Mouse (Mus musculus): Measurements from ENCODE around the gene Rassf3.

The Rassf3 gene

DNA sequence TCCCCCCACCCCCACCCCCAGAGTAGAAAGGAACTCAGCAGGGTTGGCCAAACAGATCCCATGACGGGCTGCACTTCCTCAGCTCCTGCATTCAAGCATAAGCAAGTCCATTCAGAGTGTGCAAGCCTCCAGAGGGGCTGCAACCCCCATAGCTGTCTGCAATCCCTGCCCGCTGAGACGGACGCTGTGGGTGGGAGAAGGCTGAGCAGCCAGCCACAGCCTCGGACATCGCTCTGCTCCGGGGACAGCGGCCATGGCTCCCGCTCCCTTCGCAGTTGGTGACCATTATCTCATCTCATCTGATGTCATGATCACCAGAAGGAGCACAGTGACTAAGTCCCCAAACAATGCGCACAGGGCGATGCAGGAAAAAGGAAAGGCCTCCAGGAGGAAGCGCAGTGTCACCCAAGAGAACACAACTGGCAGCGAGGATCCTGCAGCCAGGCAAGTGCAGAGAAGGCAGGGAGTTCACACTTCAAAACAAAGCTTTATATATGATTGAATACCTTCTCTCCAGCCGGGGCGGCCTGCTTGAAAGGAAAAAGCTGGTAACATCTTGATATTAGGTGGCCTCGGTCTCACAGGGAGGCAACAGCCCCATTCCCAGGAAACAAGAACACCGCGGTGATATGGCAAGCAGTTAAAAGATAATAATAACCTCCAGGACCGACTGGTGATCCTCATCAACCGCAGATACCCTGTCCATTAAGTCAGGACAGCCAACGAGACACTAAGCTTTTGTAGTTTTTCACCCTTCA is 14.6 kb downstream of the Rassf3 start:
- DNase-seq (ENCODE audit: low read depth): no peak

DNA sequence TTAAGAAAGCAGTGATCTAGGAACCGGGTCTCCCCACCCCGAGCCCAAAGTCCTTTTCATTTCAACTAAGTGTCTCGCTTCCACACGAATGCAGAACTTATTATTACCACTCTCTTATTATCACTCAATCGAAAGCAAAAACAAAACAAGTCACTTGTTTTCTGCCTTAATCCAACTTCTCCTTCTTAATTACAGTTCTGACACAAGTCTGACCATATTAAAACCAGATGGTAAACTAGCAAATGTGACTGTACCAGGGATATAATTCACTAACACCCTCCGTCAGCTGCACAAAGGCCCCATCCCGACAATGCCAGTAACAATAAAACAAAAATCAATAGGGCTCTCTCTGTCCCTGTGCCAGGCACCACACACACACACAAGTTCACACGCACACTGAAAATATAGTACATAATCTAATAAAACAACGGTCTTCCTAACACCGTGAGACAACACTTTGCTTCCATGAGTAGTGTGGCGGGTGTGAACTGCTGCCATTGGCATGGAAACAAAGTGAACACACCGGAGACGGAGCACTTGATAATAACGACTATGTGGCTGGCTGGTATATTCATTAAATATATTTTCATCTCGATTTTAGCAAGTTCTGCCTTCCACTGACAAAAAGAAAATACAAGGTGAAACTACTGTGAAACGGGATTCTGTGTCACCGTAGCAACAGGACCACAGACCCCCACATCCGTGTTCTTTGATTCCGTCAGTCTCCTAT is 16.9 kb downstream of the Rassf3 start:
- no peak for DNase-seq (ENCODE audit: low read depth)

DNA sequence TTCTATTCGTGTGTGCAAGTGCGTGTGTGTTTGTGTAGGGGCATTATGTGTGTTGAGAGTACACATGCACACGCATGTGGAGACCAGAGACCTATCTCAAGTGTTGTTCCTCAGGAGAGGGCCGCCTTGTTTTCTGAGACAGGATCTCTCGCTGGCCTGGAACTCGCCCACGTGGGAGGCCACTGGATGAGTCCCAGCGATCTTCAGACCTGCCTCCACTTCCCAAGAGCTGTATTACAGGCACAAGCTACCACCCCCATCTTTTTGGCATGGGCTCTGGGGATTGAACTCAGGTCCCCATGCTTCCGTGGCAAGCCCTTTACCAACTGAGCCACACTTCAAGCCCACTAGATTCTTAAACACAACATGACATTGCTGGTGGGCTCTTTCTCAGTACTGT is 17.7 kb downstream of the Rassf3 start:
- DNase-seq (ENCODE audit: low read depth): no peak

DNA sequence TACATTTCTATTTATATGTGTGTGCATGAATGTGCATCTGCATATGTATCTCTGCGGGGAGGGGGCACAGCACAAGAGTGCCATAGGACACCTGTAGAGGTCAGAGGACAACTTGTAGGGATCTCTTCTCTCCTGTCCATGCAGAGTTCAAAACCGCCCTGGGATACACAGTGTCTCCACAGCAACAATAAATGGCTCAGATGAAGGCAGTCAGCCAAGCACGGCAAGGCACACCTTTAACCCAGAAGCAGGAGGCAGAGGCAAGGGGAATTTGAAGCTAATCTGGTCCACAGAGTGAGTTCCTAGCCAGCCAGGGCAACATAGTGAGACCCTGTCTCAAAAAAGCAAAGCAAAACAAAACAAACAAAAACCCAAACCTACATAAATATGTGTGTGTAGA is 18.8 kb downstream of the Rassf3 start:
- no peak for DNase-seq (ENCODE audit: low read depth)

DNA sequence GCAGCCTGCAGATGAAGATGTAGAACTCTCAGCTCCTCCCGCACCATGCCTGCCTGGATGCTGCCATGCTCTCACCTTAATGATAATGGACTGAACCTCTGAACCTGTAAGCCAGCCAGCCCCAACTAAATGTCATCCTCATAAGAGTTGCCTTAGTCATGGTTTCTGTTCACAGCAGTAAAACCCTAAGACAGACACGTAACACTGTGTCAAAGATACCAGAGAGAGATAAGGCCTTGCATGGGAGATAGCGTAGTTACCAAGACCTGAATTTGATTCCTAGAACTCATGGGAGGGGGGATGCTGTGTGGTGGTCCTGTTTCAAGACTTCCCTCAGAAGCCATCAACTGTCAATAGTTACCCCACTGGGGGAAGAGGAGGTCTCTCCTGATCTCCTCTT is 20.6 kb downstream of the Rassf3 start:
- DNase-seq (ENCODE audit: low read depth): no peak

DNA sequence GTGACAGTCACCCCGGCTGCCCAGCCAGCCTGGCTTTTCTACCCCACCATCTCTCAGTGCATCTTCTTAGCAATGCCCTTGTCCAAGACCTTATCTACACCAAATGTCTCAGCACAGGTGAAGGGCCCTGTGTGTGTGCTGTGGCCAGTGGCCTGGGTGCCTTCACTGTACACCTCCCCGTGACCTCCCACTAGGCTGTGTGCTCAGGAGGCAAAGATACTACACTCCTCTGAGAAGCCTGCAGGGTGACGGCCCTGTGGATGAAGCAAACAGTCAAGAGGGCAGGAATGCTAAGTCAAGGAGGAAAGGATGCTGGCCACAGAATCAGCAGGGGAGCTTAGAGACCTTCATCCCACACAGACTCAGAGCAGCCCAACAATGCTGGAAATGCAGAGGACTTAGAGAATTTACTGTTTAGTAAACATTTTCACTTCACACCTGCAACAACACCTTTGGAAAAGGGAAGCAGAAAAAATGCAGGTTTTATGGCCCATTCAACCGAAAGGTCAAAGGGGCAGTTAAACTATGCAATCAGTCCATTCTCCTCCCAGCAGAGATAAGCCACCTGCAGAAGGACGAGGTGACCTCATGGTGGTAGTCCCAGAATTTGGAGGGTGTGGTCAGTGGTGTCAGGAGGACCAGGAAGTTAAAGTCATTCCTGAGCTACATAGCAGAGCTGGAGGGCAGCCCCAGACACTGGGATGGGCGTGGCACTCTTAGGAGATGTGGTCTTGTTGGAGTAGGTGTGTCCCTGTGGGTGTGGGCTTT is 21.3 kb downstream of the Rassf3 start:
- no peak for DNase-seq (ENCODE audit: low read depth)

DNA sequence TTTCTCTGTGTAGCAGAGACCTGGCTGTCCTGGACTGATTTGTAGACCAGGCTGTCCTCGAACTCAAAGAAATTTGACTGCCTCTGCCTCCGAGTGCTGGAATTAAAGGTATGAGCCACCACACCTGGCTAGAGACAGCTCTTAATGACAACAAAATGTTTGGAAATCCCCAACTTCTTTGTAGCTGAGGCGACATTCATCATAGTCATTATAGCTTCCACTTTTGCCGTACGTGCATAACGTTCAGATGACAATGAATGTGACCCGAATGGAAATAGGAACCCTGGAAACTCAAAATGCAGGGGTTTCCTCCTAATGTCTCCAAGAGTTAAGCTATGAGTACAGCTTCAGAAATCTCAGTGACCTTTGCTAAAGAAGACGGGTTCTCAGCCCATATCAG is 22.1 kb downstream of the Rassf3 start:
- no peak for DNase-seq (ENCODE audit: low read depth)

DNA sequence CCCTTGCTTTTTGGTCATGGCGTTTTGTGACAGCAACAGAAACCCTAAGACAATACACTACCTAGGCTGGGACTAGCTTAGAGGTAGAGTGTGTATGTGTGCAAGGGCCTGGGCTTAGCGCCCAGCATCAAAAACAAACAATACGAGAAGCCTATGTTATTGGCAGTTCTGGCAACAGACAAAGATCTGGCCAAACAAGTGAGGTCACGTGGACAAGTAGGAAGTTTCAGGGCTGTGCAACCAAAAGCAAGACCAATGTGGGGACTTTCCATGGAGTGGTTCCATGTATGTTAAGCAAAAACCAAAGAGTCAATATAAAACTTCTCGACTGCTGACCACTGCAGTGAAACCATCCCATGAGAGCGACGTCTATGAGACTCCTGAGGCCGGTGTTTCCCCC is 30.3 kb downstream of the Rassf3 start:
- no peak for DNase-seq (ENCODE audit: low read depth)

DNA sequence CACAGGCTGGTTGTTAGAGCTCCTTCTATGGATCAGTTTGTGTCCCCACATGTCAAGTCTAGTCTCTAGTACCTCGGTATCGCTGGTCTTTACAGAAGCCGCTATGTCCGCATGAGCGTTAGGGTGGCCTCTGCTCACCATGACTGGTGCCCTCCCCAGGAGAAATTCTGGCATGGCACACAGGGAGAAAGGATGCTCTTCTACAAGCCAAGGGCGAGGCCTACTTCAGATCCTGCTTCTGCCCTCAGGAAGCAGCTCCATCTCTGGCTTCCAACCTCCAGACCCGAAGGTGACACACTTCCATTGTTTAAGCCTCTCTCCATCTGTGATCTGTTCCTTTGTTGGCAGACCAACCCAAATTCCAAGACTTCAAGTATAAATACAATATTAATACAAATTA is 31.9 kb downstream of the Rassf3 start:
- DNase-seq (ENCODE audit: low read depth): no peak

DNA sequence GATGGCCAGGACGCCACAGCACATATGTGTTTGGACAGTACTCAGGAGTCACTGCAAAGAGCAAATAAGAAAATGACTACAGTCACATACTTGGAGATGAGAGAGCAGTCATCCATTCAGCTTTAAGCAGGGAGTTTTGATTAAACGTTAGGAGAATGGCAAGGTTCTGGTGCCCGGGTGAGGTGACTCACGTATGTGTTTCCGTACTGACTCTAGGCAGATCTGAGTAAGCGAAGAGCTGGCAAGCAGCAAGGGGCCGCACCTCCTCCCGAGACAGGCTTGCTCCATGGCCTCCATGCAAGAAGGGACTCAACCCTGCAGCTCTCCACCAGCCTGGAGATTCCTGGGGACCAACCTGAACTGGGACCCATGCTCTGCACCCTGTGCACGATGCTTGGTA is 32.4 kb downstream of the Rassf3 start:
- DNase-seq (ENCODE audit: low read depth): no peak

DNA sequence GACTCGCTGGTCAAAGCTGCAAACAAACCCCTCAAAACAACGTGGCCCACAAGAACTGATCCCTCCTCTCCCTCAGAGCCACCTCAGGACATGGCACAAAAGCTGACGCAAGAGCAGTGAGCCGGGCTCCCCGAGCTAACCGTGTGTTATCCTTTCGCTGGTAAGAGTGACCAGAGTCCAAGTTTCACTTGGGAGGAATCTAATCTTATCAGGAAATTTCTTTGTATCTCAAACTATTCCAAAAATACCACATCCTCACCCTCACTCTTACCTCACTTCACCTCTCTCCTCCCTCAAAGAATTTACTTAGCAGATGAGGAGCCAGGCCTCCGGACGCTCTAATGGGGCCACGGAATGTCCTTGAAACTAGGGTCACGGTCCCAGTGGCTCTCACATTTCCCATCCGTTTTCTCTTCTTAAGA is 36.8 kb downstream of the Rassf3 start:
- no peak for DNase-seq (ENCODE audit: low read depth)

DNA sequence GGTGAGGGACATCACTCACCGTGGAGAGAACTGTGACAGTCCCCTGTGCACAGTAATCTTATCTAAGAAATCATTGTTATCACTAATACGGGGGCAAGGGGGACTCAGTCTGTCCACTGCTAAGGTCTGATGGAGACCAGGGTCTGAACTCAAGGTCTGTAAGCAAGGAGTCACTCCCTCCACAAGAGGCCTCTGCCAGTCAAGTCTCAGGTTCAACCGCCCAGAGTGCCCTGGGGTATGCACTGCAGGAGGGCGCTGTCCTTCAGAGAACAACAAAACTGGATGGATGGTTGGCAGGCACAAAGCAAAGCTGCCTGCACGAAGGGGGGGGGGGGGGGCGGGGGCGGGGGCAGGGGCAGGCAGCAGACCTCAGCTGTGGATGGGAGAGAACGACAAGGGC is 38.0 kb downstream of the Rassf3 start:
- no peak for DNase-seq (ENCODE audit: low read depth)

DNA sequence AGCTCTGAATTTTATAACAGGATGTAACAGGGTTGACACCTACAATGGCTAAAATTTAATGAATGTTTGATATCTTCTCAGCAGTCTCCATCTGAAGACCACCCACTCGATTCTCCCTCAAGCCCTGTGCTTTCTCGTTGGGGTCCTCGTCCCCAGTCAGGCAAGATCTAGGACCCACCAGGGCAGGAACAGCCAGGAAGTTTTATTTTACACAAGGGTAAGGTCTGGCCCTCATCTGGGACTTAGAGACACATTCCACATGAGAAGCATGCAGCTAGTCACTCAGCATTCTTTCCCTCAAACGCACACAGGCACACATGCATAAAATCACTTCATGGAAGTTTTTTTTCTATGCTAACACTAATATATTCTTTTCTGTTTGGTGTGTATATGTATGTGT is 39.5 kb downstream of the Rassf3 start:
- no peak for DNase-seq (ENCODE audit: low read depth)

DNA sequence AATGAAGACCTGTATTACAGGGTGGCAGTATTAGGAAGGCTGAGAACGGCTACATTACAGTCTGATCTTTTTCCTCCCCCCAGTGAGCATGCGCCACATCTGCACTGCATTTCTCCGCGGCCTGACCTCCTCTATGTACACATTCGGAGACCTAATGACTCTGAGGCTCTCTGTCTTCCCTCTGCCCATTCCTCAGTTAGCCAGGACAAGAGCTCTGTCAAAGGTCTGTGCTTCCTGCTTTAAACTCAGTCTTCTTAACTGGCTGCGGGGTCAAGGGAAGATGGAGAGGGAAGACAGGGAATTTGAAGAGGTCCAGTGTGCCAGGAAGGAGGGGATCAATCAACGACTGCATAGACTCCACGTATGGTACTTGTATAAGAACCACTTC is 39.9 kb downstream of the Rassf3 start:
- DNase-seq (ENCODE audit: low read depth): no peak

DNA sequence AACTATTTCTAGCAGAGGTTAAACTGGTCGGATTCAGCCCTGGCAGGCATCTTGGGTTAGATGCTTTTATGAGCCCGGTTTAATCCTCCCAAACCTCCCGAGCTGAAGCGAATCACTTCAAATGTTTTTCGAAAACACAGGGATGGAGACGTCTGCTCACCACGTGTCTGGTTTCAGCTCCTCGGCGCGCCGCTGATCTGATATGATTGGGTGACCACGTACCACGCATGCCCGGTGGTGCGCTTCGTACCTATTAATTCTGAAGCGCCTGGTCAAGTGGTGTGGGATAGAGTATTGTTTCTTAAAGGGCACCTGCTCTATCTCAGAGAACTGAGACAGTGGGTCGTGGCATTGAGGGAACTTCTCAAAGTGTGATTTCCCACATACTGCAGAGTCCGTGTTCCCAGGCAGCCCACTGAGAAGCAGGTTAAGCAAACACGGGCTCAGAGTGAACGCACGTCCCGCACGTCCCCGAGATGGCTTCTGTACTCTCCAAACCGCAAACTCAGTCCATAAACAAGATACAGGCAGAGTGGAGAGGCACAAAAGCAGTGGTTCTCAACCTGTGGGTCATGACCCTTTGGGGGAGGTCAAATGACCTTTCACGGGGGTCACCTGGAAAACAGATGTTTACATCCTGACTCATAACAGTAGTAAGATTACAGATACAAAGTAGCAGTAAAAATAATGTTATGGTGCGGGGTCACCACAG is 40.4 kb downstream of the Rassf3 start:
- no peak for DNase-seq (ENCODE audit: low read depth)

DNA sequence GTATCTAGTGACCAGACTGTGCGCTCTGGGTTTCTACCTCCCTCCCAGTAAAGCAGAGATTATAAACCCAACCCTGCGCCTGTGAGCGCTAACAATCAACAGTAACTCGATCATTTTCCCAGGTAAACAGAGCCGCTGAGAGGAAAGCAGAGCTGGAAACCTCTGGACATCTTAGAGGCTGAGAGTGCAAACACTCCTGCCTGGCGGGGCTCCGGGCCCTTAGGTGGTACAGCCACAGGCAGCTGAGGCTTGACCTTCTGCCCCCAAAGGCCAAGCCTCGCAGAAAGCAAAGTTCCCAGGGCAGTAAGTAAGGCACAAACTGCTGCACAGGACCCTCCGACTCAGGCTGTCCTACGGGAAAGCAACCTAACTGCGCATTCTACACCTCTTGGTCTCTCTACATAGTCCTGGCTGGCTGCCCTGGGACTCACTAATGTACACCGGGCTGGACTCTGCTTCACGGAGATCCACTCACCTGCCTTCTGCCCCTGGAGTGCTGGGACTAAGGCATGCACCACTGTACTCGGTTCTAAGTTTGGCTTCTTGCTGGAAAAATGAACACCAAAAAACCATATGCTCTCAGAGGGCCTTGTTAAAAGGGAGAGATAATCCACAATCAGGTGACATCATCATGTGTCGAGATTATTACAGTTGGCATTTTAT is 41.6 kb downstream of the Rassf3 start:
- no peak for DNase-seq (ENCODE audit: low read depth)

DNA sequence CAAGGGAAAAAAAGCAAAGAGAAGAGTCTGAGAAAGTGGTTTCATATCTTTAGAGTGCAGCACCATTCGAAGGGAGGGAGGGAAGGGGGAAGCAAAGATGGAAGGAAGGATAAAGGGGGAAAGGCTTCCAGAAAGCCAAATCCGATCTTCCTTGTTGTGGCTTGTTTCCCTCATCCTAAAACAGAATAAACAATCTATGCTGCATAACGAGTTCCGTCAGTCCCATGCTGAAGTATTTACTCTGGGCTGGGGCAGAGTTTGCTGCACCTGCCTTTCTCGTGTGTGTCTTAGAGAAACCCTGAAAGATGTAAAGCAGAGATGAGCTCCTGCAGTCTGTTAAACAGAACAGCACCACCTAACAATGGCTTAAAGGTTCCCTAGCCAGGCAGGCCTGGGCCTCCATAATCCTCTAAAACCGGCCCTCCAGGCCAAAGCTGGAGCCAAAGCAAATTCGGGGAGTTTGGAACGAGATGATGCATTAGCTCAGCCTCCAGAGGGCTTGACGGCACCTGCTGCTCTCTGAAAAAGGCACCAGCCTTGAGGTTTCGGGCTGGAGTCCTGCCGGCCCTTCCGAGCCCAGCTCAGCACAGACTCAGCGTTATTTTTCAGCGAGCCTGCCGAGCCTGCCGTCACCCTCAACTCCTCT is 43.4 kb downstream of the Rassf3 start:
- DNase-seq (ENCODE audit: low read depth): peak; percentile 35

DNA sequence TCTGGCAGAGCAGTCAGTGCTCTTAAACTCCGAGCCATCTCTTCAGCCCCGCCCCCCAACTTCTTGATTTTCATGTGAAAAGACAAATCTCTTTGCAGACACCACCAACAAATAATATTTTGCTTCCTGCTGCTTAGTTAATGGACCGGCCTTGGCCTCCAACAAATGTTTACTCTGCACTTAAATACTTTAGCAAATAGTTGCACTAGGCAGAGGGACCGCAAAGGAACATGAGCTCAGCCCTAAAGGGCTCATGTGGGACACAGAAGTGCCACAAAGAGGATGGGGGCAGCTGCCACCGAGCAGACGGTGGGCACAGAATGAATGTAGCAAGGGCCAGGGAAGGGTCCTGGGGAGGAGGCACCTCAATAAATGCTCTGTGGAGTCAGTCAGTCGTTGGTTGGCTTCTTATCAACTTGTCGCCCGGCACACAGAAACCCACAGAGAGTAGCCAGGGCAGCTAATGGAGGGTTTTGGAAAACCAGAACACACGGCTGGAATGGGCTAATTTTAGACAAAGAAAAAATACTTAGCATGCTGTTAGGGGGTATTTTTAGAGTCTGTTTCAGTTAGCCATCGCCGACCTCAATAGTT is 44.0 kb downstream of the Rassf3 start:
- no peak for DNase-seq (ENCODE audit: low read depth)

DNA sequence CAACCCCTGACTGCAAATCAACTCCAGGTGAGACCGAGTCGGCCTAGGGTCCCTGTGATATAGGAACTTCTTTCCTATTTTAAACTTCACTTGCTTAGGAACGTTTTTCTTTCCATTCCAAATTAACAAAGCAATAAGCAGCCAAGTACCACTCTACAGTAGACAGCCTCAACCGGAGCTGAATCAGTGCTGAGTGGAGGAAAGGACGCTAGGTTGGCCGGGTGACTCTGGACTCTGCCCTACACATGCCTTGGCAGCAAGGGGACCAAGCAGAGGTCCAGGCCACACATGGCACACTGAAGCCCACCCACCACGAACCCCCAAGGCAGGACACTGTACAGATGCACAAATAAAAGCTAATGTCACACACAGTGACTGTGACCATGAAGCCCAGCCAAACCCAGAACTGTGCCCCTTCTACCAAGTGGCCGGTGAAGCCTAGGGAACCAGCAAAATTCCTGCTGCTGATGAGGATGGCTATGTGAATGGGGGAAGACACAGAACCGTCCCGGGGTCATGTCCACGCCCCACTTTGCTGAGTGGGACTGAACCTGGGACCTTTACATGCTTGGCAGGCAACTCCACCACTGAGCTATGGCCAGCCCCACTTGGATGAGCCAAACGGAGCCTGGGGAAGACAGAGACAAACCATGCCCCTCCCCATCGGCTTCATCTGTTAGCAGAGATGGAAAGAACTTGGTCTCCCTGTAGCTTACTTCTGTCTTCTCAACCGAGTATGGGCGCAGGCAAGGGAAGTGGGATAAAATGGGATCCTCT is 45.2 kb downstream of the Rassf3 start:
- DNase-seq (ENCODE audit: low read depth): no peak

All from naive thymus-derived CD4-positive, alpha-beta T cell, adult 2 months (primary cell).